Comparison of ENCODE assay signal across 17 mouse cellular contexts in the genomic region with DNA sequence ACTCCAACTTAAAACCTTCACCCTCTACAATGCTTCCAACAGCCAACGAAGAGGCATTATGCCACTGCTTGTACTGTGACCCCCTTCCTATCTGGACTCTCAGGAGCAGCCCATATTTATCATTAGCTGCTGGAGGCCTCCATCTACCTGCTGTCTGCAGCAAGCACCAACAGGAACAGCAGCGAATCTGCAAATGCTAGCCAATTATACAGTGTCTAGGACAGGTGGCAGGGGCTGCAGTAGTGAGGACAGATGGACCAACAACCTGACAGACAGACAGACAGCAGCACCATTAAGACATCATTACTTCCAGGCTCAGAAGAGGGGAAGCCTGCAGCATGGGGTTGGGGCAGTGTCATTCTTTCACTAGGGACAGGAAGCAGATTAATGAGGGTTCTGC. TPM values are rescaled to one million over a fixed set of nuclear protein-coding genes. Genes with fewer than 3 reads are reported as not detected.
A peak's percentile ranks its signal among the peaks of the same experiment; 100 is the strongest.
DNase-seq lines count a peak whose midpoint lies in the region; ATAC-seq lines count a peak whose summit lies in the region.
"Had no signal": no experiment of that assay in that cellular context is flagged by ENCODE, and none has a peak within 500 bp of the region (broad histone marks: within the 10 kb centered on the region; RNA-seq: fewer than 3 reads in every experiment).

No protein-coding gene starts in this region.

- DNase-seq in forebrain, embryonic 14.5 days (ENCODE audit: low spot score), result no peak
- peak; percentile 66 for DNase-seq in brain, adult 2 months (ENCODE audit: low read depth, low spot score)
- DNase-seq in cerebellum, postnatal 14 days, result peak; percentile 56
- DNase-seq in midbrain, embryonic 14.5 days, result peak; percentile 2
- DNase-seq in embryo, embryonic 10.5 days (ENCODE audit: low spot score), result no peak
- no peak for DNase-seq in lung, postnatal 25 days (ENCODE audit: low spot score)
- DNase-seq: adrenal gland, postnatal 10 days; gastrocnemius, postnatal 25 days; heart, postnatal 36 days; kidney, adult 18-20 months; right cerebral cortex, postnatal 14 days had no signal

- 81% methylated on average over 2 of the region's 2 CpGs for WGBS in forebrain, embryonic 14.5 days
- WGBS in forebrain, embryonic 12.5 days, result 82% methylated on average over 2 of the region's 2 CpGs
- WGBS in midbrain, embryonic 14.5 days, result 78% methylated on average over 2 of the region's 2 CpGs

- H3K4me2 ChIP-seq in forebrain, embryonic 14.5 days (ENCODE audit: low read length), result peak overlapping the region; percentile 82
- no peak overlapping the region for H3K4me2 ChIP-seq in forebrain, embryonic 12.5 days
- H3K4me2 ChIP-seq in midbrain, embryonic 14.5 days (ENCODE audit: low read length), result peak overlapping the region; percentile 69
- H3K4me2 ChIP-seq: heart, embryonic 11.5 days; lung, embryonic 15.5 days had no signal

- H3K4me1 ChIP-seq in forebrain, embryonic 14.5 days (ENCODE audit: control insufficient read depth, insufficient read depth, low read length), result no peaks in the 10 kb centered on the region
- peaks cover 18% of the 10 kb centered on the region; the same call in 1 of the 2 replicates for H3K4me1 ChIP-seq in forebrain, embryonic 12.5 days
- peaks cover 16% of the 10 kb centered on the region for H3K4me1 ChIP-seq in midbrain, embryonic 14.5 days (ENCODE audit: control insufficient read depth, insufficient read depth, low read length)

- no peaks in the 10 kb centered on the region for H3K36me3 ChIP-seq in forebrain, embryonic 14.5 days (ENCODE audit: control insufficient read depth, insufficient read depth, low read length)
- H3K36me3 ChIP-seq in forebrain, embryonic 12.5 days (replicated peaks), result no peaks in the 10 kb centered on the region
- H3K36me3 ChIP-seq in midbrain, embryonic 14.5 days (ENCODE audit: control insufficient read depth, insufficient read depth, low read length), result no peaks in the 10 kb centered on the region
- H3K36me3 ChIP-seq: lung, embryonic 15.5 days had no signal

- no peak overlapping the region for H3K27ac ChIP-seq in forebrain, embryonic 14.5 days (ENCODE audit: low read depth, low read length)
- no peak overlapping the region for H3K27ac ChIP-seq in forebrain, embryonic 12.5 days
- no peak overlapping the region for H3K27ac ChIP-seq in midbrain, embryonic 14.5 days (replicated peaks; ENCODE audit: low read depth, low read length)
- H3K27ac ChIP-seq: lung, embryonic 15.5 days had no signal

- H3K4me3 ChIP-seq in forebrain, embryonic 14.5 days (ENCODE audit: low read depth, low read length), result no peak overlapping the region
- no peak overlapping the region for H3K4me3 ChIP-seq in forebrain, embryonic 12.5 days (replicated peaks)
- H3K4me3 ChIP-seq in midbrain, embryonic 14.5 days (replicated peaks; ENCODE audit: low read depth, low read length), result peak overlapping the region; percentile 77; the same call in 1 of the 2 replicates
- H3K4me3 ChIP-seq: lung, embryonic 15.5 days; megakaryocyte, embryonic 14.5 days had no signal

- no peaks in the 10 kb centered on the region for H3K27me3 ChIP-seq in forebrain, embryonic 14.5 days (replicated peaks; ENCODE audit: control insufficient read depth, insufficient read depth, low read length)
- H3K27me3 ChIP-seq in forebrain, embryonic 12.5 days, result peaks cover 8% of the 10 kb centered on the region; the same call in 1 of the 2 replicates
- no peaks in the 10 kb centered on the region for H3K27me3 ChIP-seq in midbrain, embryonic 14.5 days (ENCODE audit: control insufficient read depth, insufficient read depth, low read length)

- no peak for ATAC-seq in forebrain, embryonic 14.5 days
- ATAC-seq in forebrain, embryonic 12.5 days (ENCODE audit: low FRiP score), result no peak
- ATAC-seq in midbrain, embryonic 14.5 days (ENCODE audit: low FRiP score, low TSS enrichment), result no peak

- no peaks in the 10 kb centered on the region for H3K9me3 ChIP-seq in forebrain, embryonic 14.5 days (replicated peaks; ENCODE audit: control insufficient read depth, low read length)
- H3K9me3 ChIP-seq in forebrain, embryonic 12.5 days, result no peaks in the 10 kb centered on the region
- H3K9me3 ChIP-seq in midbrain, embryonic 14.5 days (ENCODE audit: control insufficient read depth, low read length), result no peaks in the 10 kb centered on the region
- H3K9me3 ChIP-seq: lung, embryonic 15.5 days; megakaryocyte, embryonic 14.5 days had no signal

- H3K9ac ChIP-seq in forebrain, embryonic 14.5 days (ENCODE audit: low read length), result no peak overlapping the region
- H3K9ac ChIP-seq in forebrain, embryonic 12.5 days, result no peak overlapping the region
- peak overlapping the region; percentile 98 for H3K9ac ChIP-seq in midbrain, embryonic 14.5 days (replicated peaks; ENCODE audit: low read length)
- H3K9ac ChIP-seq: lung, embryonic 15.5 days had no signal

RNA-seq across cellular contexts. Expression of a gene that starts 2.3 kb away (rescaled TPM):
- 3.2 and 6.2 TPM in 2 replicates for polyA plus RNA-seq in forebrain, embryonic 14.5 days (2014; fragmentation: Nextera tagmentation; extraction: Ambion mirVana)
- 3.4 and 5.4 TPM in 2 replicates for polyA plus RNA-seq in forebrain, embryonic 12.5 days (2016; fragmentation: Nextera tagmentation; extraction: Ambion mirVana)
- 17.1 and 19.1 TPM in 2 replicates for polyA plus RNA-seq in midbrain, embryonic 14.5 days (2014; fragmentation: Nextera tagmentation; extraction: Ambion mirVana)
- polyA plus RNA-seq: C2C12; liver, adult 2 months had no signal

Comparison
In these comparisons a context has a peak if more than half of its experiments do, and no peak if none do; other contexts are left out.
1. DNase-seq: peak in brain, adult 2 months (single experiment), cerebellum, postnatal 14 days (2 of 2) and midbrain, embryonic 14.5 days (single experiment); none in forebrain, embryonic 14.5 days (single experiment), embryo, embryonic 10.5 days (single experiment) and lung, postnatal 25 days (single experiment).